Mouse (Mus musculus) frontal cortex, adult (tissue): Measurements from ENCODE around the gene Vwa2.

ENCODE experiments used
- ATAC-seq: cut with Nextera tagmentation; 2 replicates; pipeline ENCODE4 v1.9.2; 2017; ENCODE audit warnings: mild to moderate bottlenecking, moderate library complexity, mixed read lengths; ENCODE audit not compliant: low TSS enrichment

Vwa2 gene

GRCm38 (mm10) chr19:56947971-56948610 lies 74.0 kb downstream of the Vwa2 start:
- no peak for ATAC-seq

DNA sequence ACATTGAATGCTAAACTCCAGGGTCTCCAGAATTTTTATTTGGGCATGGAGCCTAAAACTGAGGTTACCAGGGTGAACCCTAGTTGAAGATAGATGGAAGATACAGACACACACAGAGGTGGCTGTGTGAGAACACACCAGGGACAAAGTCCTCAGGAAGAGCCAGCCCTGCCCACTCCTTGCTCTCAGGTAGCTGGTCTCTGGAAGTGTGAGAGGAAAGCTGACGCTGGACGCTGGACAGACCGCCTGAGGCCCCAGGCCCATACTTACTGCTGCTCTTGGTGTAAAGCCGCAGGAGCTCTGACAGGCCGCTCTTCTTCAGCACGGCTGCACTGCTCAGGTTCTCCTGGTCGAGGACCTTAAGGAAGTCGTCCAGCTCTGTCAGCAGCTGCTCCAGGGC lies 75.8 kb downstream of the Vwa2 start:
- ATAC-seq, result no peak

DNA sequence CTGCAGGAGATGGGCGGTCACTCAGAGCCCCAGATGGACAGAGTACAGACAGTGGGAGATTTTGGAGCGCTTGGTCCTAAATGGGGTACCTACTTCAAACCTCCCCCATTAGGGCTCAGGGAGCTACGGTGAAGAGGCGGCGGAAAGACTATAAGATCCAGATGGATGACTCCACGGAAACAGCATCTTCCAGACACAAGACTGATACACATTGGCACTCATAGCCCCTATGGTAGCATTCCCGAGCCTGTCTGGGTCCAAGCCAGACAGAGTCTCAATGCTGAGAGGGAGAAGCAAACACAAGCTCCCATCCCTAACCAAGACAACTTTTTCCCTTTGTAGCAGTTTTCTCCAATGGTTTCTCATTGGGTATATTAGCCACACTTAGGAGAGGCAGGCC lies 76.8 kb downstream of the Vwa2 start:
- ATAC-seq, result no peak

GRCm38 (mm10) chr19:56953856-56954255 lies 79.8 kb downstream of the Vwa2 start:
- no peak for ATAC-seq

DNA sequence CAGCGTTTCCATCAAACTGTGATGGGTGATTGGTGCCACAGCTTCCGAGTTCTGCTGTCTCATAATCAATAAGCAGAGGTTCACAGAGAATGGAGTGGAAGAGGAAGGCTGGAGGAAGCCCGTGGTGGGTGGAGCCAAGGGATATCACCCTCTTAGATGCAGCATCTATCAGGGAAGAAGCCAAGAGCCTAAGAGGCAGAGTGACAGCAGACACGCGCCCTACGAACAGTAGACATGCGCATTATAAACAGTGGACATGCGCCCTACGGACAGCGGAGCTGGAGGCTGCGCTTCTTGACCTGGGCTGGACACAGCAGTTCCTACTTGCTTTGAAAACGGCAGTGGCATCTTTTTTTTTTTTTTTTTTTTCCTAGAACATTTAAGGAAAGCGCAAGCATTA lies 80.8 kb downstream of the Vwa2 start:
- no peak for ATAC-seq

DNA sequence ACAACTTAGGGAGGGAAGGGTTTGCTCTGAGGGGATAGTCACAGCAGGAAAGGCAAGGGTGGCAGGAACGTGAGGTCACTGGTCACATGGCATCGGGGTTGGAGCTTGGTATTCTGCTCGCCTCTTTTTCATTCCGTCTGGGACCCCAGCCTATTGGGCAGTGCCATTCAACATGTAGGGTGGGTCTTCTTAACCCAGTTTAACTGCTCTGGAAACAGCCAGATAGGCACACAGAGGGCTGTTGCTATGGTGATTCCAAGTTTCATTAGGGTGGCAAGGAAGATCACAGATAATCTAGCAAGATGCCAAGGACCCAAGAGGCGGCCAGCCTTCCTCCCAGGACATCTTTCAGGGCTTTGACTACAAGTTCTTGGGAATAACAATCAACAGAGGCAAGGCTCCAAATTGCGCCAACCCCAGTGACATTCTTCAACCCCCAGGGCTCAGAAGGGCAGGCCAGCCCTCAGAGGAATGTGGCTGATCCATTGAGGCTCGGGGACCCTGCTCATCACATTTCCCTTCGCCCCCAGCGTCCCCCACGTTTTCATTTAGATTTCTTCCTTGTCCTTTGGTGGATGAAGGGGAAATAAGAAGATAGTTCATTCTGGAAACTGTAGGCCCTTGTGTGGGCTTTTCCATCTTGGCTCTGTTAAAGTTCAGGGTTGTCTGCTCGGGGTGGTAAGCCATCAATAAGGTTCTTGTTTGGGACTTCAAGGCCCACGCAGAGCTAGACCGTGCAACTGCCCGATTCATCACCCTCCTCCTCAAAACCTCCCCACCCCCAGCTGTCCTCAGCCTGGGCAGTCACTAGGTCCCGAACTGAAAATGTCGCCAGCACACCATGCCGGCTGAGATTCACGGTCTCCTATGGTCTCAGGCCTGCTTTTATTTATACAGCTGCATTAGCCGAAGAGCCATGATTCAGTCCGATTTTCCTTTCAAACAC lies 81.8 kb downstream of the Vwa2 start:
- no peak for ATAC-seq

- no peak for ATAC-seq
Observed at GRCm38 (mm10) chr19:56958011-56958410, 84.0 kb downstream of the Vwa2 start.

DNA sequence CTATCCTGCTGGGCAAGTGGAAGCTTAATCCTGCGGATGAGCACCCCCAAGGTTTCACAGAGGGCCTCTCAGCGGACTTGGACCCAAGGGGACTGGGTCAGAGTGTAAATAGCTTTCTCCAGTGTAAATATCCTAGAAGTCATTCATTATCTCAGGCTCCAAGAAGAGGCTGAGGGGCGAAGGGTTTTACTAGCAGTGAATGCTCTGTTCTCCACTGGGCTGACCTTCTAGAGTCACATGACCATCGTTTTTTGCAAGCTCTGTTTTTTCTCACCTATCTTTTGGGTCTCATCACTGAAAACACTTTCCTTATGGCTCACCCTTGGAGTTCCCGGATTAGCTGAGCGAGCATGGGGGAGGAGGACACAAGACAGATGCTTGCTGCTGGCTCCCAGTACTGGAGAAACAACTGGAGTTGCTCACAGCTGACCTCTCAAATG lies 84.6 kb downstream of the Vwa2 start:
- no peak for ATAC-seq

GRCm38 (mm10) chr19:56959057-56959456 lies 85.0 kb downstream of the Vwa2 start:
- ATAC-seq, result no peak

DNA sequence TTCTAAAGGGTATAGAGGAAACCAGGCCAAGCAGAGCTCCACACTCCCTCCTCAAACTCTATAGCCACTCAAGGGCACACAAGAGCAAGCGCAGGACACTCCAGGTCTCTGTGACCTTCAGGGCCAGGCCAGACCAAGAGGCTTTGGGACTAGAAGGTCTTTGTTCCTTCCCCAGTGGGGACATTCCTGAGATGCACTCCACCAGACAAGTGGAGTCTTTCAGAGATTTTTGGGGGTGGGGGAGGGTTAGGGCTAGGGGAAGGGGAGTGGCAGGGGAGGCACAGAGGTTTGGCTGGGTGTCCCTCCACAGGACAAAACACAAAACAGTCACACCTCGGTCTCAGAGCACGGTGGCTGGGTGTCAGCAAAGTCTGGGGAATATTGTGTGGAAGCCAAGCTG lies 85.6 kb downstream of the Vwa2 start:
- ATAC-seq, result no peak
